Mouse (Mus musculus): Measurements from ENCODE around the gene Spns2. TPM values are rescaled to one million over a fixed set of nuclear protein-coding genes. Genes with fewer than 3 reads are reported as not detected.

Spns2 gene
- polyA plus RNA-seq, 1 experiment from 2014 or later: 3.0 TPM

DNA sequence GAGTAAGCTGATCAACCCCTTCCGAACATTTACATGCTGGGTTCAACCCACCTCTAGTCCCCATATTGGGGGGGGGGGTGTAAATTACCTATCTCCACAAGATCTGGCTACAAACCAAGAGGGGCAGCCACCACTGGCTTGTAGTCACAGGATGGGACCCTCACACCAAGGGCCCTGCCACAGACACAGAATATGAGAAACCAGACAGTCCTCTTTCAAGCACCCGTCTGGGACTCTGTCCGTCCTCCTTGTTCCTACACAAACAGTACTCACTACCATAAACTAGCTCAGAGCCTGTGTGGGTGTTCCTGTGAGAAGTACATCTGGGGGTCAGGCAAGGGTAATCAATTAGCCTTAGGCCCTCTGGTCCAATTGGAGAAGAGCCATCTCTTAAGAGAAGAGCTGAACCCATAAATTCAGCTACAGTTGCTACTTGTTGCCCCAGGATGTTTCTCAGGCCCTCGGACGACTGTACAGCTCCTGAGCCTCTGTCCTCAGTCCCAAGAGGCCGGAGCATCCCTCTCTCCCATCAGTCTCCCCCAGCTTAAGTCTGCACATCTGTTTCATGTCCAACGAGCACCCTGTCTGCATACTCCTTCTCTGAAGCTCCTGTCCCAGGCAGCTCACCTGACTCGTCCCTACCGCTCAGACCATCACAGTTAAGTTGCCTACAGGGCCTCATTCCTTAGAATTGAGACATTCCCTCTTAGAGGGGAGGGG lies 81.1 kb downstream of the Spns2 start:
- 33% methylated on average over 9 of the region's 9 CpGs for WGBS
- no peak overlapping the region for H3K9ac ChIP-seq (replicated peaks; ENCODE audit: low read depth, low read length)
- peak overlapping the region; percentile 71 for H3K4me3 ChIP-seq (ENCODE audit: low read depth, low read length)
- no peak overlapping the region; the same call in 1 of the 2 replicates for H3K27ac ChIP-seq (ENCODE audit: low read length)
- H3K4me2 ChIP-seq (replicated peaks; ENCODE audit: low read depth, low read length): peak overlapping the region; percentile 89
- H3K36me3 ChIP-seq (ENCODE audit: control insufficient read depth, insufficient read depth, low read length): no peaks in the 10 kb centered on the region
- no peak for ATAC-seq (ENCODE audit: insufficient number of reproducible peaks, insufficient read depth, low FRiP score, low read depth)
- no peaks in the 10 kb centered on the region for H3K9me3 ChIP-seq (ENCODE audit: control insufficient read depth, low read depth, low read length)
- no peaks in the 10 kb centered on the region for H3K27me3 ChIP-seq (ENCODE audit: control insufficient read depth, insufficient read depth, low read length)
- H3K4me1 ChIP-seq (ENCODE audit: control insufficient read depth, insufficient read depth, low read length): peaks cover 32% of the 10 kb centered on the region

DNA sequence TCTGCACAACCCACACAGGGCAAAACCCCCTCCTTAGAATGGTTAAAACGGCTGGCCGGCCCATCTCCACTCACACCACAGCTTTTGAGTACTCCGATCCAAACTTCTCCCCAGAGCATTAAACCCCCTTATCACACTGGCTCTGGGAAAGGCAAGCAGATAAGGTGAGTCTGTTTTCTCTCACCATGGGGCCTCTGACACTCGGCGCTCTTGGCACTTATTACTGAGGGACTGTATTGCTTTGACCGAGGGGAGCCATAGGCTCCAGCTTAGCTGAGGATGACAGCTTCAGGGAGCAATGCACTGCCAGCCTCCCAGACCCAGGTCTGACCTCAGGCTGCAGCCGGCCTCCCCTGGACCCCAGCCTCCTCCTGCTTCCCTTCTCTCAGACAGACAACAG lies 82.1 kb downstream of the Spns2 start:
- no peaks in the 10 kb centered on the region for H3K9me3 ChIP-seq (ENCODE audit: control insufficient read depth, low read depth, low read length)
- H3K27ac ChIP-seq (ENCODE audit: low read length): peak overlapping the region; percentile 71; the same call in 1 of the 2 replicates
- peaks cover 32% of the 10 kb centered on the region for H3K4me1 ChIP-seq (ENCODE audit: control insufficient read depth, insufficient read depth, low read length)
- H3K36me3 ChIP-seq (ENCODE audit: control insufficient read depth, insufficient read depth, low read length): no peaks in the 10 kb centered on the region
- H3K9ac ChIP-seq (replicated peaks; ENCODE audit: low read depth, low read length): no peak overlapping the region
- no peak overlapping the region for H3K4me3 ChIP-seq (ENCODE audit: low read depth, low read length)
- no peak for ATAC-seq (ENCODE audit: insufficient number of reproducible peaks, insufficient read depth, low FRiP score, low read depth)
- no peaks in the 10 kb centered on the region for H3K27me3 ChIP-seq (ENCODE audit: control insufficient read depth, insufficient read depth, low read length)
- H3K4me2 ChIP-seq (replicated peaks; ENCODE audit: low read depth, low read length): peak overlapping the region; percentile 89
- 13% methylated on average over 7 of the region's 7 CpGs for WGBS

DNA sequence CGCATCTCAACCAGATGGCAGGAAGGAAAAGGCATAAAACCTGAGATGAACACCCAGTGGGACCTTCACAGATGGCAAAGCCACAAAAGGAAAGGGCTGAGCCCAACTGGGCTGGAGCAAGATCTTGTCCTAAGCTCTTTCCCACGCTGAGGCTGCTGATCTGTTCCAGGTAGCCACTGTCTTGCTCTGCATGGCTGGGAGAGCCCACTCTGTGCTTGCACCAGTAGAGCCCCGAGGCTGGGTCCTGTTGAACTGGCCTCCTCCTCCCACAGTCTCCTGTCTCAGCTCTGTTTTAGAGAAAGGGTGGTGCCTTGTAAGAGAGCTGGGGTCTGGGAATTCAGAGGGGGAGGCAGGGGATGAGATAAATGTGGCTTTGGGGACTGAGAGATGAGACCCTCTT lies 82.6 kb downstream of the Spns2 start:
- no peak overlapping the region for H3K4me3 ChIP-seq (ENCODE audit: low read depth, low read length)
- peak overlapping the region; percentile 89 for H3K4me2 ChIP-seq (replicated peaks; ENCODE audit: low read depth, low read length)
- no peak for ATAC-seq (ENCODE audit: insufficient number of reproducible peaks, insufficient read depth, low FRiP score, low read depth)
- peaks cover 34% of the 10 kb centered on the region for H3K4me1 ChIP-seq (ENCODE audit: control insufficient read depth, insufficient read depth, low read length)
- WGBS: 18% methylated on average over 3 of the region's 3 CpGs
- H3K9me3 ChIP-seq (ENCODE audit: control insufficient read depth, low read depth, low read length): no peaks in the 10 kb centered on the region
- H3K9ac ChIP-seq (replicated peaks; ENCODE audit: low read depth, low read length): no peak overlapping the region
- no peaks in the 10 kb centered on the region for H3K36me3 ChIP-seq (ENCODE audit: control insufficient read depth, insufficient read depth, low read length)
- no peaks in the 10 kb centered on the region for H3K27me3 ChIP-seq (ENCODE audit: control insufficient read depth, insufficient read depth, low read length)
- H3K27ac ChIP-seq (ENCODE audit: low read length): peak overlapping the region; percentile 71; the same call in 1 of the 2 replicates

DNA sequence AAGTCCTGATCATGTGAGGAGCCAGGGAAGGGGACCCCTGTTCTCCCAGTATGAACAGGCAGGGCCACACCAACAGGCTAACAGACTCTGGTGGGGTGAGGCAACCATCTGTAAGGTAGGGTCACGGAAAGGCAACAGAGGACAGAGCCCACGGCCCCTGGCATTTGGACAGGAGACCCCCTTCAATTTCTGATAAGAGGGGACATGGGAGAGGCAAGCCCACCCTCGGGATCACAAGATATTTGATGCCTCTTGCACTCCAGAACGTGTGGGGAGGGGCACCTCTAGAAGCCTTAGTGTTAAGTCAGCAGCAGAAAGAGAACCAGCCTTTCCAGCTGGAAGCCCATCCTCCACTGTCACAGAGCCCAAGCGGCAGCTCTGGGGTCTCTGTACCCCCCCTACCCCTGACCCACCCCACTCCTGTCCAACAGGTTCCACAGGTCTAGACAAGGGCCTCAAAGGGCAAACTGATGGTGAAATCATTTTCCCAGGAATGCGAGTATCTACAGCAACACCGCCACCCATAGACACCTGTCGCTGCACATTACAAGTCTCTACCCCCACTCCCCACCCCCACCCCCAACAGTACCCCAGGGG lies 83.5 kb downstream of the Spns2 start:
- H3K9me3 ChIP-seq (ENCODE audit: control insufficient read depth, low read depth, low read length): no peaks in the 10 kb centered on the region
- H3K4me3 ChIP-seq (ENCODE audit: low read depth, low read length): no peak overlapping the region
- ATAC-seq (ENCODE audit: insufficient number of reproducible peaks, insufficient read depth, low FRiP score, low read depth): peak; percentile 68
- no peak overlapping the region for H3K9ac ChIP-seq (replicated peaks; ENCODE audit: low read depth, low read length)
- H3K27ac ChIP-seq (ENCODE audit: low read length): peak overlapping the region; percentile 71
- H3K4me2 ChIP-seq (replicated peaks; ENCODE audit: low read depth, low read length): peak overlapping the region; percentile 89; the same call in 1 of the 2 replicates
- WGBS: 44% methylated on average over 8 of the region's 8 CpGs
- H3K27me3 ChIP-seq (ENCODE audit: control insufficient read depth, insufficient read depth, low read length): no peaks in the 10 kb centered on the region
- no peaks in the 10 kb centered on the region; the same call in 1 of the 2 replicates for H3K36me3 ChIP-seq (ENCODE audit: control insufficient read depth, insufficient read depth, low read length)
- H3K4me1 ChIP-seq (ENCODE audit: control insufficient read depth, insufficient read depth, low read length): peaks cover 36% of the 10 kb centered on the region

DNA sequence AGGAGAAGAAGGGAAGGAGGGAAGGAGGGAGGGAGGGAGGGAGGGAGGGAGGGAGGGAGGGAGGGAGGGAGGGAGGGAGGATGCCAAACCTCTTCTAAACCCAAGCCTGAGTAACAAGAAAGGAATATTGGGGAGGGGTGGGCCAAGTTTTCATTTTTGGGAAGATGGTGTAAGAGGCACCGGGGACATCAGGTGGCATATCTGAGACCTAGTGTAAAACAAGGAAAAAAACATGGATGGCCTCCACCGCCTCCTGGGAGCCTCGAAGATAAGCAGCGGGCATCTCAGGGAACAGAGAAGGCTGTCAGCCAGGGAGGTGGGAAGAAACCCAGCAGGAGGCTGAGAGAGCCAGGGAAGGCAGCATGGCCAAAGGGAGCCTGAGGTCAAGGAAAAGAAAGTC lies 84.2 kb downstream of the Spns2 start:
- ATAC-seq (ENCODE audit: insufficient number of reproducible peaks, insufficient read depth, low FRiP score, low read depth): no peak
- H3K4me3 ChIP-seq (ENCODE audit: low read depth, low read length): no peak overlapping the region
- H3K9ac ChIP-seq (replicated peaks; ENCODE audit: low read depth, low read length): no peak overlapping the region
- H3K4me1 ChIP-seq (ENCODE audit: control insufficient read depth, insufficient read depth, low read length): peaks cover 36% of the 10 kb centered on the region
- H3K27me3 ChIP-seq (ENCODE audit: control insufficient read depth, insufficient read depth, low read length): no peaks in the 10 kb centered on the region
- H3K27ac ChIP-seq (ENCODE audit: low read length): peak overlapping the region; percentile 71; the same call in 1 of the 2 replicates
- WGBS: 60% methylated on average over 4 of the region's 4 CpGs
- no peaks in the 10 kb centered on the region for H3K9me3 ChIP-seq (ENCODE audit: control insufficient read depth, low read depth, low read length)
- H3K4me2 ChIP-seq (replicated peaks; ENCODE audit: low read depth, low read length): no peak overlapping the region
- no peaks in the 10 kb centered on the region; the same call in 1 of the 2 replicates for H3K36me3 ChIP-seq (ENCODE audit: control insufficient read depth, insufficient read depth, low read length)

DNA sequence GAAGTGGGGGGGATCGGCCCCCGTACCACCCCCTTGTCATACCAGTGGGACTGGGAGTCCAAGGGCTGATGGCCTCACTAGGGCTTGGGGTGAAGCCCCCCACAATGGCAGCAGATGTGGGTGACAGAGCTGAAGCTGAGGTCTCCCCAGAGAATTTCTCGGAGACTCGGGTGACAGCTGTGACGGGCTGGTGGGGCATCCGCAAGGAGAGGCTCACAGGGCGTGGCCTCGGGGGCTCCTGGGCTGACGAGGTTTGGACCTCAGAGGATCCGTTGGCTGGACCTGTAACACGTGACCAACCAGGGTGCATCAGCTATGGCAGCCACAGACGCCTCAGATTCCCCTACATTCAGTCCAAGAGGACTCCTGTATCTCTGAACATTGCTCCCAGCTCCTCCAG lies 86.7 kb downstream of the Spns2 start:
- H3K27ac ChIP-seq (ENCODE audit: low read length): no peak overlapping the region
- 83% methylated on average over 12 of the region's 12 CpGs for WGBS
- H3K36me3 ChIP-seq (ENCODE audit: control insufficient read depth, insufficient read depth, low read length): peaks cover 6% of the 10 kb centered on the region
- no peak for ATAC-seq (ENCODE audit: insufficient number of reproducible peaks, insufficient read depth, low FRiP score, low read depth)
- H3K4me3 ChIP-seq (ENCODE audit: low read depth, low read length): no peak overlapping the region
- no peak overlapping the region for H3K4me2 ChIP-seq (replicated peaks; ENCODE audit: low read depth, low read length)
- no peaks in the 10 kb centered on the region for H3K27me3 ChIP-seq (ENCODE audit: control insufficient read depth, insufficient read depth, low read length)
- H3K9me3 ChIP-seq (ENCODE audit: control insufficient read depth, low read depth, low read length): no peaks in the 10 kb centered on the region
- H3K4me1 ChIP-seq (ENCODE audit: control insufficient read depth, insufficient read depth, low read length): peaks cover 17% of the 10 kb centered on the region; the same call in 1 of the 2 replicates
- H3K9ac ChIP-seq (replicated peaks; ENCODE audit: low read depth, low read length): no peak overlapping the region

DNA sequence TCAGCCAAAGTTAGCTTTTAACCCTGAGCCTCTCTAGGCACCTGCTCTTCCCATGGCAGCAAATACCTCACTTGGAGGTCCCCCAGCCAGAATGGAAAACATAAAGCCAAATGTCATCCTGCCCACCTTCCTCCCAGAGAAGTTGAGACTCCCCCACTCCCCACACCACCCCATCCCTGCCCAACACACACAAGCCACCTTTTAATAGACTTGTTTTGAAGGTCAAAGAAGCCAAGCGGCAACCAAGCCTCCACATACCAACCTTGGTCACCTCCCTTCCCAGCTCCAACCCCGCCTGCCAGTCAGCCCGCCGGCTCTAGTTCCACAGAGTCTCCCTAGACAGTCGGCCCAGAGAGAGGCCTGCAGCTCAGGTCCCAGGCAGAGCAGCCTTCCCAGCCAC lies 87.7 kb downstream of the Spns2 start:
- no peak overlapping the region for H3K4me2 ChIP-seq (replicated peaks; ENCODE audit: low read depth, low read length)
- H3K27me3 ChIP-seq (ENCODE audit: control insufficient read depth, insufficient read depth, low read length): no peaks in the 10 kb centered on the region
- H3K4me1 ChIP-seq (ENCODE audit: control insufficient read depth, insufficient read depth, low read length): peaks cover 24% of the 10 kb centered on the region
- no peak for ATAC-seq (ENCODE audit: insufficient number of reproducible peaks, insufficient read depth, low FRiP score, low read depth)
- H3K36me3 ChIP-seq (ENCODE audit: control insufficient read depth, insufficient read depth, low read length): peaks cover 6% of the 10 kb centered on the region
- no peak overlapping the region for H3K4me3 ChIP-seq (ENCODE audit: low read depth, low read length)
- no peak overlapping the region for H3K27ac ChIP-seq (ENCODE audit: low read length)
- no peak overlapping the region for H3K9ac ChIP-seq (replicated peaks; ENCODE audit: low read depth, low read length)
- WGBS: 66% methylated on average over 5 of the region's 5 CpGs
- H3K9me3 ChIP-seq (ENCODE audit: control insufficient read depth, low read depth, low read length): no peaks in the 10 kb centered on the region
